Mouse (Mus musculus) limb, embryonic 14.5 days (tissue): ENCODE results near the gene Ate1. TPM values are rescaled to one million over a fixed set of nuclear protein-coding genes. Genes with fewer than 3 reads are reported as not detected.

ENCODE experiments used
- ATAC-seq: fragments of 200-750 bp; cut with Nextera tagmentation; 2 replicates; pipeline ENCODE4 v1.8.0; 2017; ENCODE audit warnings: low read depth, moderate number of reproducible peaks, moderate TSS enrichment; ENCODE audit not compliant: low FRiP score
- DNase-seq: peaks from one replicate; pipeline ENCODE4 v3.0.0-alpha.2; 2015; ENCODE audit warnings: low spot score
- H3K27ac ChIP-seq: fragments of 300-500 bp; sonication (generic); replicated peaks from 2 replicates; pipeline ENCODE4 v1.5.1; 2014; ENCODE audit warnings: low read depth, mild to moderate bottlenecking, low read length, moderate library complexity, mixed read lengths
- H3K27me3 ChIP-seq: fragments of 300-500 bp; sonication (generic); 2 replicates; pipeline ENCODE4 v1.6.1; 2014; ENCODE audit warnings: low read length, mixed read lengths; ENCODE audit not compliant: control insufficient read depth, insufficient read depth
- H3K36me3 ChIP-seq: fragments of 300-500 bp; sonication (generic); 2 replicates; pipeline ENCODE4 v1.6.1; 2014; ENCODE audit warnings: mild to moderate bottlenecking, low read length, moderate library complexity, mixed read lengths; ENCODE audit not compliant: control insufficient read depth, insufficient read depth
- H3K4me1 ChIP-seq: fragments of 300-500 bp; sonication (generic); 2 replicates; pipeline ENCODE4 v1.6.1; 2014; ENCODE audit warnings: antibody characterized with exemption, low read length, mixed read lengths; ENCODE audit not compliant: control insufficient read depth, insufficient read depth
- H3K4me2 ChIP-seq: fragments of 300-500 bp; sonication (generic); replicated peaks from 2 replicates; pipeline ENCODE4 v1.6.1; 2014; ENCODE audit warnings: low read depth, mild to moderate bottlenecking, low read length, moderate library complexity; ENCODE audit not compliant: severe bottlenecking
- H3K4me3 ChIP-seq: fragments of 300-500 bp; sonication (generic); replicated peaks from 2 replicates; pipeline ENCODE4 v1.5.1; 2014; ENCODE audit warnings: low read length
- H3K9ac ChIP-seq: fragments of 300-500 bp; sonication (generic); 2 replicates; pipeline ENCODE4 v1.6.1; 2014; ENCODE audit warnings: mild to moderate bottlenecking, low read depth, low read length, moderate library complexity; ENCODE audit not compliant: severe bottlenecking
- H3K9me3 ChIP-seq: fragments of 300-500 bp; sonication (generic); 2 replicates; pipeline ENCODE4 v1.6.1; 2016; ENCODE audit warnings: low read length; ENCODE audit not compliant: control insufficient read depth
- POLR2A ChIP-seq: fragments of 200-500 bp; IDR thresholded peaks from 2 replicates; pipeline ENCODE4 v1.8.0; 2012; ENCODE audit warnings: inconsistent platforms, mild to moderate bottlenecking, moderate library complexity, borderline replicate concordance; ENCODE audit not compliant: insufficient read depth, insufficient read length; ENCODE audit errors: extremely low read depth
- WGBS: fragments of 180-500 bp; shearing (Covaris S2); extraction: QIAGEN DNeasy Blood & Tissue Kit; methylation state at CpG from one replicate; pipeline ENCODE4 v1.1.7; 2014; 5-methylcytosine and 5-hydroxymethylcytosine counted together
- polyA plus RNA-seq, 2 experiments: library from polyadenylated mRNA; depleted of rRNA in 1 of 2; stranded (reverse) in 1 of 2; unstranded in 1 of 2; fragments of >200 nt; fragmentation: Nextera tagmentation in 1 of 2; extraction: Ambion mirVana in 1 of 2; gene quantifications; 2 replicates each; pipeline versions ENCODE4 v1.2.1 to v1.2.3; 2012 to 2014

Ate1 gene
- polyA plus RNA-seq, 2 experiments, result 12.9 to 47.8 TPM

- H3K27me3 ChIP-seq, result no peaks in the 10 kb centered on the region
- no peak for ATAC-seq
- H3K9me3 ChIP-seq, result no peaks in the 10 kb centered on the region
- 25% methylated on average over 26 of the region's 26 CpGs for WGBS
- H3K9ac ChIP-seq, result peak overlapping the region; percentile 93
- no peak for TF ChIP-seq POLR2A
- H3K4me2 ChIP-seq, result peak overlapping the region; percentile 76
- H3K36me3 ChIP-seq, result peaks cover 9% of the 10 kb centered on the region; the same call in 1 of the 2 replicates
- peak overlapping the region; percentile 92 for H3K4me3 ChIP-seq
- peaks cover 10% of the 10 kb centered on the region for H3K4me1 ChIP-seq
- H3K27ac ChIP-seq, result peak overlapping the region; percentile 96
- no peak for DNase-seq
These were observed 1.7 kb downstream of the Ate1 start for GRCm38 (mm10) chr7:130518213-130519095.

DNA sequence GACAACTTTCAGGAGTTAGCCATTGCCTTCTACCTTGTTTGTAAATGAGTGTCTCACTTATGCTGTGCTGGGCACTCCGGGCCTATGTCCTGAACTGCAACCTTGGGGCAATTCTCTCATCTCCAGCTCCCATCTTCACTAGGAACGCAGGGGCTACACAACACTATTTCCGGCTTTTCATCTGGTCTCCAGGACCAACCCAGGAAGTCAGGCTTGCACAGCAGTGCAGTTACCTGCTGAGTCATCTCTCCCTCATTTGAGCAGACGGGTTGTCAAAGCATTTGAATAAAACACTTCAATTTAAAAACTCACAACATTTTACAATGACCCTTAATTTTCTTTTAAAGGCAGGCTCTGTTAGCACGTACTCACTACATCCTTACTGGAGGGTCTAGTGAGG, 9.9 kb downstream of the Ate1 start:
- Histone ChIP-seq H3K27me3 (no peaks in the 10 kb centered on the region), H3K36me3 (peaks cover 48% of the 10 kb centered on the region), H3K9me3 (no peaks in the 10 kb centered on the region), H3K4me3 (no peak overlapping the region), H3K4me2 (no peak overlapping the region), H3K4me1 (no peaks in the 10 kb centered on the region), H3K27ac (no peak overlapping the region), H3K9ac (no peak overlapping the region)
- DNase-seq (no peak), ATAC-seq (no peak)
- TF ChIP-seq POLR2A, result no peak
- 91% methylated on average over 5 of the region's 5 CpGs for WGBS

GRCm38 (mm10) chr7:130503006-130503405, 17.2 kb downstream of the Ate1 start:
- TF ChIP-seq POLR2A, result no peak
- Histone ChIP-seq H3K36me3 (peaks cover 55% of the 10 kb centered on the region), H3K4me3 (no peak overlapping the region), H3K27me3 (no peaks in the 10 kb centered on the region), H3K9ac (no peak overlapping the region), H3K4me1 (0 out of 2 replicates have a peak, but pooled peaks cover 3% of the 10 kb centered on the region), H3K27ac (no peak overlapping the region), H3K9me3 (no peaks in the 10 kb centered on the region), H3K4me2 (no peak overlapping the region)
- DNase-seq, result no peak
- ATAC-seq, result no peak
- 99% methylated on average over 5 of the region's 5 CpGs for WGBS

- ATAC-seq (no peak), DNase-seq (no peak)
- Histone ChIP-seq H3K9ac (no peak overlapping the region), H3K36me3 (peaks cover 45% of the 10 kb centered on the region), H3K4me1 (0 out of 2 replicates have a peak, but pooled peaks cover 6% of the 10 kb centered on the region), H3K9me3 (no peaks in the 10 kb centered on the region), H3K4me3 (no peak overlapping the region), H3K27me3 (no peaks in the 10 kb centered on the region), H3K4me2 (no peak overlapping the region), H3K27ac (no peak overlapping the region)
- WGBS, result 42% methylated on average over 1 of the region's 1 CpGs
- TF ChIP-seq POLR2A, result no peak
These were observed 18.7 kb downstream of the Ate1 start for GRCm38 (mm10) chr7:130501499-130501898.

GRCm38 (mm10) chr7:130493346-130493745, 26.8 kb downstream of the Ate1 start:
- Histone ChIP-seq H3K9ac (no peak overlapping the region), H3K4me1 (0 out of 2 replicates have a peak, but pooled peaks cover 5% of the 10 kb centered on the region), H3K9me3 (no peaks in the 10 kb centered on the region), H3K27ac (no peak overlapping the region), H3K4me3 (no peak overlapping the region), H3K4me2 (no peak overlapping the region), H3K36me3 (0 out of 2 replicates have a peak, but pooled peaks cover 2% of the 10 kb centered on the region), H3K27me3 (no peaks in the 10 kb centered on the region)
- TF ChIP-seq POLR2A, result no peak
- WGBS, result 81% methylated on average over 3 of the region's 3 CpGs
- ATAC-seq (no peak), DNase-seq (no peak)
